Mouse (Mus musculus) right cerebral cortex, postnatal 4 days (tissue): Measurements from ENCODE around the gene 4930595D18Rik.
A peak's percentile ranks its signal among the peaks of the same experiment; 100 is the strongest.

Source experiments
- DNase-seq: peaks from one replicate; pipeline ENCODE4 v3.0.0-alpha.2; 2022

4930595D18Rik gene

GRCm38 (mm10) chr12:111165146-111165812 lies 19.0 kb downstream of the 4930595D18Rik start:
- peak; percentile 27 for DNase-seq

- peak; percentile 84 for DNase-seq
Measured at GRCm38 (mm10) chr12:111164310-111164751, 20.0 kb downstream of the 4930595D18Rik start.

- DNase-seq: peak; percentile 52
Measured at GRCm38 (mm10) chr12:111162312-111163061, 21.8 kb downstream of the 4930595D18Rik start.

- DNase-seq: no peak
Measured at GRCm38 (mm10) chr12:111161943-111162311, 22.4 kb downstream of the 4930595D18Rik start.

- no peak for DNase-seq
Measured at GRCm38 (mm10) chr12:111160871-111161270, 23.4 kb downstream of the 4930595D18Rik start.

GRCm38 (mm10) chr12:111159659-111160428 lies 24.4 kb downstream of the 4930595D18Rik start:
- DNase-seq: no peak

GRCm38 (mm10) chr12:111155756-111156155 lies 28.5 kb downstream of the 4930595D18Rik start:
- no peak for DNase-seq

GRCm38 (mm10) chr12:111154641-111155040 lies 29.6 kb downstream of the 4930595D18Rik start:
- no peak for DNase-seq

- DNase-seq: no peak
Measured at GRCm38 (mm10) chr12:111153946-111154345, 30.3 kb downstream of the 4930595D18Rik start.

GRCm38 (mm10) chr12:111152981-111153710 lies 31.1 kb downstream of the 4930595D18Rik start:
- no peak for DNase-seq

GRCm38 (mm10) chr12:111152579-111152978 lies 31.7 kb downstream of the 4930595D18Rik start:
- no peak for DNase-seq

- DNase-seq: no peak
Measured at GRCm38 (mm10) chr12:111151422-111152156, 32.7 kb downstream of the 4930595D18Rik start.

- no peak for DNase-seq
Measured at GRCm38 (mm10) chr12:111150236-111150596, 34.1 kb downstream of the 4930595D18Rik start.

GRCm38 (mm10) chr12:111149495-111150235 lies 34.6 kb downstream of the 4930595D18Rik start:
- no peak for DNase-seq

GRCm38 (mm10) chr12:111145269-111145668 lies 39.0 kb downstream of the 4930595D18Rik start:
- DNase-seq: peak; percentile 53

GRCm38 (mm10) chr12:111144598-111144997 lies 39.7 kb downstream of the 4930595D18Rik start:
- no peak for DNase-seq

GRCm38 (mm10) chr12:111143509-111144063 lies 40.7 kb downstream of the 4930595D18Rik start:
- DNase-seq: peak; percentile 60

GRCm38 (mm10) chr12:111143005-111143508 lies 41.2 kb downstream of the 4930595D18Rik start:
- peak; percentile 55 for DNase-seq

- DNase-seq: no peak
Measured at GRCm38 (mm10) chr12:111137079-111137478, 47.2 kb downstream of the 4930595D18Rik start.

- no peak for DNase-seq
Measured at GRCm38 (mm10) chr12:111135953-111136352, 48.3 kb downstream of the 4930595D18Rik start.
